Mouse (Mus musculus): ENCODE data around the gene Cnmd. TPM values are rescaled to one million over a fixed set of nuclear protein-coding genes. Genes with fewer than 3 reads are reported as not detected.

The Cnmd gene
- polyA plus RNA-seq, 1 experiment from 2014 or later: 13.3 TPM

DNA sequence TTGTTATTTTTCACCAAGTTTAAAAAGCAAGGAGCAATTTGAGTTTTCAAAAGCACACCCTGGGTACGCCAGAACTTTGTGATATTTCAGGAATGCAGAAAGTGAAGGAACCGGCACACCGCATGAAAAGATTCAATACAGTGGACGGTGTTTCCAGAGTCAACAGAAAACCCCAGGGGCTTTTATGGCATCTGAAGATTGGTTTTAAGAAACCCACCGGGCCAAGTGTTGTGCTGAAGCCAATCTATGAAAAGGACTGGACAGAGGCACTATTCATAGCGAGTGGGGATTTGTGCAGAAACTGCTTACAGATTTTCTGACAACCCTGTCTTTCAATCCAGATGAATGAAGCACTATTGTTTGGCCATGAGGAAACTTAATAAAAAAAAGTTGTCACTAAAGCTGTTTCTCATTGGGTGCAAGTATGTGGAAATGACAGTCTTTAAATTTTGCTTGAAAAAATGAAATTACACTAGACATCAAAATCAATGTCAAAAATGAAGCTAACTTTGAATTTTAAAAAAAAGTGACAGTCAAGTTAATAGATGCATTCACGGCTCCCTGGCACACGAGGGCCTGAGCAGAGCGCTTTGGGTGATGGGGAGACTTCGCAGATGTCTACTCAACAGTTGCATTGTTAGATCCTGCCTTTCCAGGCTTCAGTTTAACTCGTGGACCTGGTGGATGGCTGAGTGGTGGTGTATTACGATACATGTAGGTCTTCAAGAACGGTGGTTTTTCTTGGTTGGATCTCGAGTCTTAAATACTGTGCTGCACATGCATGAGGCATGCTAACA is 16.1 kb upstream of the Cnmd start:
- ATAC-seq (ENCODE audit: insufficient read depth, low FRiP score, low TSS enrichment): no peak
- Histone ChIP-seq H3K36me3 (ENCODE audit: control insufficient read depth, insufficient read depth, low read length) (no peaks in the 10 kb centered on the region), H3K9ac (ENCODE audit: low read length) (no peak overlapping the region), H3K27ac (ENCODE audit: low read depth, low read length) (no peak overlapping the region), H3K4me1 (ENCODE audit: control insufficient read depth, insufficient read depth, low read length) (peaks cover 6% of the 10 kb centered on the region; the same call in 1 of the 2 replicates), H3K27me3 (ENCODE audit: control insufficient read depth, insufficient read depth, low read length) (no peaks in the 10 kb centered on the region), H3K4me2 (ENCODE audit: low read depth) (no peak overlapping the region), H3K9me3 (ENCODE audit: control insufficient read depth, low read length) (no peaks in the 10 kb centered on the region), H3K4me3 (ENCODE audit: low read depth, low read length) (no peak overlapping the region)
- peak; percentile 25 for DNase-seq (ENCODE audit: low spot score)
- WGBS: 48% methylated on average over 14 of the region's 14 CpGs

DNA sequence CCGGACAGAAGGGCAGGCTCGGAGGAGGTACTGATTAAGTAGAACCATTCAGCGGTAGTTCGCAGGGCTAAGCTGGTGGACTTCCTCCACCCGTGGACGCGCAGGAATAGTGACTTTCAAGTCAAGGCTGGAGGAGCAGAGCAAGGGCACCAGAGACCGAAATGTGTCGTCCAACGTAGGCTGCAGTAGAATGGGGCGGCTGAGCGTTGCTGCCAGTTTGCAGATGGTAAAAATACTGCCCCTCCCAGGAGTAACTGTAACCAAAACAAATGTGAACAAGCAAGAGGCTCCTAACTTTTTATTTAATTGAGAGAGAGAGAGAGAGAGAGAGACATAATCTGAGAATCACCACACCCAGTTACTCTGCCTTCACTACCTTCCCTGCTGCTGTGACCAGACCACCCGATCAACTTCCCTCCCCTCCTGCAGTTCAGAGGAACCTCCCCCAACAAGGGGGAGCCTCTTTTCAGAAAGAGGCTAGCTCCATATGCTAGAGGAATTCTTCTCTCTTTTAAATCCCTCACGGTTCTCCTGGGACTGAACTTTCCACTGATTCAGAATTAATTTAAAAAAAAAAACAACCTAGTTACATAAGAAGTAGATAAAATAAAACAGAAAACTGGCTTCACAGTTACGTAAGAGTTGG is 15.3 kb upstream of the Cnmd start:
- H3K9ac ChIP-seq (ENCODE audit: low read length): no peak overlapping the region

DNA sequence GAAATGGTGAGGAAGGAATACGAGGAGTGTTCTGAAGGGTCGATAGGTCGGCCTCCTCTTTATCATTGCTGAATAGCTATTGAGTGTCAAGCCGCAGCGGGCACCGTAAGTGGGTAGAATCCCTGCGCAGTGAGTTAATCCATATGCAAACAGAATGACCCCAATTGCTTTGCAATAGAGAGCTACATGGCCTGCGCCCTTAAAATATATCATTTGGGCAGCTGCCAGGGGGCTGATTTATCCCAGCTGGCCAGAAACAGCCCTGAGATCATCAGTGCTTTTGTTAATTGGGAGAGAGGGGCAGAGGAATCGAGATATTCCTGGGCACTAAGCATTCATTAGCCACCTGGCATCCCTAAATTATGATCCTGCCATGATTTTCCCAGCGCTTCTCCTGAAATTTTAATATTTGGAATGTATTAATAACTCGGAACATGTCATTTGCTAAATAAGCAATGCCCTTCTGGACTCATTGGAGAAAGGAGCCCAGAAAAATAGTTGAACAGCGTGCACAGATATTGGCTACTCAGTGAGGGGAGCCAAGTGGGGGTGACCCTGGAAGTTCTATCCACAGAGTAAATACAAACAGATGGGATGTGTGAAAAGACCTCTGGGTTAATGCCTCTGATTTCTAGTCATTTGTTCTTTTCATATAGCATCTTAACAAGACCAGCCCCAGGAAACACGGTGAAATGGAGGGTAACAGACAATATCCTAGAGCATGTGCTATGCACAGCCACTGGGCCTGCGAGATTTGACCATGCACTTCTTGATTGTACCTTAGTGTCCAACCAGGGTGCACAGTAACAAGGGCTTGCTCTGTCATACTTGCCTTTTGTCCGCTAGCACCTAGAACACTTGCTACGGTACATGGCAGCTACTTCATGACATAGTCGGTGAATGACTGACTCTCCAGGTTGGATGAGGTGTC is 11.4 kb upstream of the Cnmd start:
- H3K4me2 ChIP-seq (ENCODE audit: low read depth): 0 out of 2 replicates have a peak overlapping the region, but pooled peaks have one; percentile 4
- 50% methylated on average over 17 of the region's 17 CpGs for WGBS
- H3K36me3 ChIP-seq (ENCODE audit: control insufficient read depth, insufficient read depth, low read length): no peaks in the 10 kb centered on the region
- H3K4me3 ChIP-seq (ENCODE audit: low read depth, low read length): no peak overlapping the region
- H3K27ac ChIP-seq (ENCODE audit: low read depth, low read length): peak overlapping the region; percentile 17; the same call in 1 of the 2 replicates
- DNase-seq (ENCODE audit: low spot score) (peak; percentile 61), ATAC-seq (ENCODE audit: insufficient read depth, low FRiP score, low TSS enrichment) (peak; percentile 74)
- peaks cover 11% of the 10 kb centered on the region; the same call in 1 of the 2 replicates for H3K4me1 ChIP-seq (ENCODE audit: control insufficient read depth, insufficient read depth, low read length)
- H3K9ac ChIP-seq (ENCODE audit: low read length): no peak overlapping the region
- no peaks in the 10 kb centered on the region for H3K27me3 ChIP-seq (ENCODE audit: control insufficient read depth, insufficient read depth, low read length)
- no peaks in the 10 kb centered on the region for H3K9me3 ChIP-seq (ENCODE audit: control insufficient read depth, low read length)

More for the DNA sequence above, 15.3 kb upstream of the Cnmd start:
- Histone ChIP-seq H3K4me1 (ENCODE audit: control insufficient read depth, insufficient read depth, low read length) (peaks cover 11% of the 10 kb centered on the region; the same call in 1 of the 2 replicates), H3K36me3 (ENCODE audit: control insufficient read depth, insufficient read depth, low read length) (no peaks in the 10 kb centered on the region), H3K9me3 (ENCODE audit: control insufficient read depth, low read length) (no peaks in the 10 kb centered on the region), H3K27me3 (ENCODE audit: control insufficient read depth, insufficient read depth, low read length) (no peaks in the 10 kb centered on the region), H3K4me2 (ENCODE audit: low read depth) (no peak overlapping the region), H3K27ac (ENCODE audit: low read depth, low read length) (no peak overlapping the region), H3K4me3 (ENCODE audit: low read depth, low read length) (no peak overlapping the region)
- ATAC-seq (ENCODE audit: insufficient read depth, low FRiP score, low TSS enrichment) (no peak), DNase-seq (ENCODE audit: low spot score) (peak; percentile 27)
- WGBS: 50% methylated on average over 15 of the region's 15 CpGs

DNA sequence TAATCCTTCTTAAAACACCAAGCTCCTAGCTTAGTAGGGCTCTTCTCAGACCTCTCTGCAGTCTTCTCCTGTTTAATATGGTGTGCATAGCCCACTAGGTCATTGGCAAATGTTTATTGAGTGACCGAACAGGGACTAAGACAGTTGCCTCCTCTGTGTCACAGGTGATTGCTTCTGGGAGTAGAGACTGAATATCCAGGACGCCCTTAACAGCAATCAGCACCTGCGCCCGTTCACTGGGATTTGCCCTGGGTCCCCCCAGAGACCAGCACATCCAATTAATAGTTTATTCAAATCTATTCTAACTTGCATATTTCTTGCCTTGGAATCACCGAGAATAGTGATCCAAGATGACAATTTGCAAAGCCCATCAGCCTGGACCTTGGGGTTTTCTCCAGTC is 10.6 kb upstream of the Cnmd start:
- WGBS: 72% methylated on average over 5 of the region's 5 CpGs
- no peaks in the 10 kb centered on the region for H3K36me3 ChIP-seq (ENCODE audit: control insufficient read depth, insufficient read depth, low read length)
- no peak overlapping the region for H3K4me2 ChIP-seq (ENCODE audit: low read depth)
- H3K27ac ChIP-seq (ENCODE audit: low read depth, low read length): peak overlapping the region; percentile 17; the same call in 1 of the 2 replicates
- H3K27me3 ChIP-seq (ENCODE audit: control insufficient read depth, insufficient read depth, low read length): no peaks in the 10 kb centered on the region
- H3K9me3 ChIP-seq (ENCODE audit: control insufficient read depth, low read length): no peaks in the 10 kb centered on the region
- ATAC-seq (ENCODE audit: insufficient read depth, low FRiP score, low TSS enrichment) (0 out of 2 replicates have a peak, but pooled peaks have one; percentile 30), DNase-seq (ENCODE audit: low spot score) (no peak)
- peaks cover 11% of the 10 kb centered on the region; the same call in 1 of the 2 replicates for H3K4me1 ChIP-seq (ENCODE audit: control insufficient read depth, insufficient read depth, low read length)
- no peak overlapping the region for H3K4me3 ChIP-seq (ENCODE audit: low read depth, low read length)
- no peak overlapping the region for H3K9ac ChIP-seq (ENCODE audit: low read length)

DNA sequence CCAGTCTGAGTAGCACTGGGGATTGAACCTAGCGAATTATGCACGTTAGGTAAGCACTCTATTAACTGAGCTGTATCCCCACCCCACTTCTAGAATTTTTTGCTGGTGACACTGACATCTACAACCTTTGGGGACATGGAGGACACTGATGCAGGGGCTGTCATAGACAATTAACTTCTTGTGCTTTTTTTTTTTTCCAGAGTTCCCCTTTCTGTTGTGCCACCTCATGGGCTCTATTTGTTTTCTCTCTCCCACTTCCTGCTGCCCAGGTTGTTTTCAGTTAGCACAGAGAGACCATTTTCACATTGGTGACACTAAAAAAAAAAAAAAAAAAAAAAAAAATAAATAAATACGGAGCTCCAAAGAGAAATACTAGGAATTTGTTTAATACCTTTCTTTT is 9.0 kb upstream of the Cnmd start:
- Histone ChIP-seq H3K4me3 (ENCODE audit: low read depth, low read length) (no peak overlapping the region), H3K9ac (ENCODE audit: low read length) (no peak overlapping the region), H3K27ac (ENCODE audit: low read depth, low read length) (no peak overlapping the region), H3K4me1 (ENCODE audit: control insufficient read depth, insufficient read depth, low read length) (peaks cover 8% of the 10 kb centered on the region; the same call in 1 of the 2 replicates), H3K27me3 (ENCODE audit: control insufficient read depth, insufficient read depth, low read length) (no peaks in the 10 kb centered on the region), H3K36me3 (ENCODE audit: control insufficient read depth, insufficient read depth, low read length) (no peaks in the 10 kb centered on the region), H3K9me3 (ENCODE audit: control insufficient read depth, low read length) (no peaks in the 10 kb centered on the region), H3K4me2 (ENCODE audit: low read depth) (no peak overlapping the region)
- 86% methylated on average over 3 of the region's 3 CpGs for WGBS
- DNase-seq (ENCODE audit: low spot score) (no peak), ATAC-seq (ENCODE audit: insufficient read depth, low FRiP score, low TSS enrichment) (no peak)

DNA sequence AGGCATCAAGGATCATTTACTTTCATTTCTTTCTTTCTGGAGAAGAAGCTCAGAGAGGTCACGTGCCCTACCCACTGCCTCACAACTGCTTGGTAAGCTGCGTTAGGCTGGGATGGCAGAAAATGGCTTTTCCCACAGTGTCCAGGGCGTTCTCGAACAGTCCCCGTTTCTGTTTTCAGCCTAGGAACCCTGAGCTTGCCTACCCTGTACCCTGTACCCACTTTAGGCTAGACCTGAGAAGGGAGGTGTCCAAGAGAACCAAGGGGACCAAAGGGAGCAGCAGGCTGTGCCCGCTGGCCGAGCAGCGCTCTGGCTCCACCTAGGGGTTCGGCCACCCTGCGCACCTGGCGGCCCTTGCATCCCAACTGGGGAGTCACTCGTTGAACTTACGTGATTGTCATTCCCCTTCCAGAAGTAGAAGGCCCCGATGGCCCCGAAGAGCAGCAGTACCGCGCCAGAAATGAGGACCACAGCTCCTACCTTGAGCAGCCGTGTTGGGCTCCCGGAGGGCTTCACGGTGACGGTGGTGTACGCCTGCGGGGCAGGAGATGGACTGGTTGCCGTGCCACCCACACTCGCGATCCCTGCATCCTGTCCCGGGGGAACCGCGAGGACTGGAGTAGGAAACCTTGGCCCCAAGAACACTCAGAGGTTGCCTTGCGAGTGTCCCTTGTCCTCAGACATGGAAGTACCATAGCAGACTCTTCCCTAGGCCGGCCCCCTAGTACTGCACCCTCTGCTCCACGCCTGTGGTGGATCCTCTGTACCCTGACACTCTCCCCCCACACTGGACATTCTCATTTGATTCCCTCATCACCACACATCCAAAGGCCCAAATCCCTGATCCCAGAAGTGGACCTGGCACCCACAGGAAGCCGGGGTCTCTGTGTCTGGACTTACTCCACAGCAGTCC is 709 bp downstream of the Cnmd start:
- Histone ChIP-seq H3K27me3 (ENCODE audit: control insufficient read depth, insufficient read depth, low read length) (0 out of 2 replicates have a peak, but pooled peaks cover 3% of the 10 kb centered on the region), H3K36me3 (ENCODE audit: control insufficient read depth, insufficient read depth, low read length) (no peaks in the 10 kb centered on the region), H3K4me2 (ENCODE audit: low read depth) (peak overlapping the region; percentile 38), H3K27ac (ENCODE audit: low read depth, low read length) (0 out of 2 replicates have a peak overlapping the region, but pooled peaks have one; percentile 11), H3K9ac (ENCODE audit: low read length) (peak overlapping the region; percentile 29; the same call in 1 of the 2 replicates), H3K9me3 (ENCODE audit: control insufficient read depth, low read length) (no peaks in the 10 kb centered on the region), H3K4me3 (ENCODE audit: low read depth, low read length) (peak overlapping the region; percentile 20), H3K4me1 (ENCODE audit: control insufficient read depth, insufficient read depth, low read length) (peaks cover 6% of the 10 kb centered on the region; the same call in 1 of the 2 replicates)
- ATAC-seq (ENCODE audit: insufficient read depth, low FRiP score, low TSS enrichment) (peak; percentile 80), DNase-seq (ENCODE audit: low spot score) (peak; percentile 75)
- 14% methylated on average over 33 of the region's 33 CpGs for WGBS

DNA sequence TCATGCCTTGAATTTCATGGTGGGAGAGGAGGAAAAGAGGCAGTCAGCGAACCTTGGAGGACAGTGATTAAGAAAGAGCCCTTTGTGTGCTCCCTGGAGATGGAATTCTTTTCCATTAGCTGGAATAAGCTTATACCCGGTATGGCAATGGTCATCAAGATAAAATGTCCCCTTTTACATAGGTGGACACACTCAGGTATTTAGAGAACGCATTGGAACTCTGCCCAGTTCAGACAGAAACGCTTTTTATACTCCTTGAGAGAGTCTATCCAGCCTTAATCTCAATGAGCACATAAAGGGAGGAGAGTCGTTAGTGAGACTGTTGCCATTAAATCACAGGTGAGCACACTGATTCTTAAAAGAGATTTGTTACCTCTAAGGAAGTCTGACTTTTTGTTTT is 1.5 kb downstream of the Cnmd start:
- Histone ChIP-seq H3K4me3 (ENCODE audit: low read depth, low read length) (no peak overlapping the region), H3K9me3 (ENCODE audit: control insufficient read depth, low read length) (no peaks in the 10 kb centered on the region), H3K27ac (ENCODE audit: low read depth, low read length) (no peak overlapping the region), H3K36me3 (ENCODE audit: control insufficient read depth, insufficient read depth, low read length) (no peaks in the 10 kb centered on the region), H3K4me2 (ENCODE audit: low read depth) (no peak overlapping the region), H3K27me3 (ENCODE audit: control insufficient read depth, insufficient read depth, low read length) (0 out of 2 replicates have a peak, but pooled peaks cover 3% of the 10 kb centered on the region), H3K9ac (ENCODE audit: low read length) (no peak overlapping the region), H3K4me1 (ENCODE audit: control insufficient read depth, insufficient read depth, low read length) (peaks cover 6% of the 10 kb centered on the region; the same call in 1 of the 2 replicates)
- DNase-seq (ENCODE audit: low spot score): no peak
- ATAC-seq (ENCODE audit: insufficient read depth, low FRiP score, low TSS enrichment): no peak
- 45% methylated on average over 5 of the region's 5 CpGs for WGBS

All from neural tube, embryonic 11.5 days (tissue).